Mouse (Mus musculus) WW6 (cell line): Measurements from ENCODE around the gene Tmem186.

ENCODE experiments used
- DNase-seq: peaks from one replicate; pipeline ENCODE4 v3.0.0-alpha.2; 2013; ENCODE audit warnings: low read depth, low spot score

The Tmem186 gene

GRCm38 (mm10) chr16:8637217-8638051 is at the start of gene Tmem186, which contains the start of gene Pmm2:
Tmem186 (minus strand) TSS chr16:8637712.
Pmm2 (plus strand) TSS chr16:8637674.
- peak; percentile 70 for DNase-seq

DNA sequence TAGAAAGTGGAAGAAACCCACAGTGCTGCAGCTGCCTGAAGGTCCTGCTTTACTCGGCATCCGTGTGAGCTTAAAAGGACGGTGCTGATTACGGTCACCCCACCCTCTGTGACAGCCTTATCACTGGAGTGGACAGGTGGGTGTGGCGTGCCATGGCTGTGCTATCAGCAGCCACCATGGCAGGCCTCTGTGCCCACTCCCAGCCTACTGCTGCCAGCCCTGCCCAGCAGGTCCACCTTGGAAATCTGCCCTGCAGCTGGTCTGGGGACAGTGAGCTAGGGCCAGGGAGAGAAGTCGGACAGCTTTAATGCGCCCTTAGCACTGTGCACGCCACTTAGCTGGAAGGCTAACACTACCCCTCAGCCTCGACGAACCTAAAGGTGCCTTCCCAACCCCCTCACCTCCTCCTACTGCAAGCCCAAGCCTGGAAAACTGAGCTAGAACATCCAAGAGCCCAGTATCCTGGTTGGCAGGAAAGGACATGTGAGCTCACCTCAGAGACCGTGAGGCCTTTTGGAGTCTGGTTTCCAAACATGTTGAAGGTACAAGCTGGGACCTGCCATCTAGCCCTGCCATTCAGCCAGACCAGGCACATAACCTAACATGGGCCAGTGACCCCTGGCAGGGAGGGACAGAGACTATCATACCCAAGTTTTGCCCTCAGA is 49.5 kb upstream of the Tmem186 start:
- no peak for DNase-seq

GRCm38 (mm10) chr16:8686121-8686870 is 48.8 kb upstream of the Tmem186 start:
- DNase-seq, result peak; percentile 67

- no peak for DNase-seq
Measured at GRCm38 (mm10) chr16:8685087-8685486, 47.6 kb upstream of the Tmem186 start.

GRCm38 (mm10) chr16:8680470-8680869 is 43.0 kb upstream of the Tmem186 start, which contains the start of gene Gm5767:
Gm5767 (plus strand) TSS chr16:8680770.
- DNase-seq, result no peak

DNA sequence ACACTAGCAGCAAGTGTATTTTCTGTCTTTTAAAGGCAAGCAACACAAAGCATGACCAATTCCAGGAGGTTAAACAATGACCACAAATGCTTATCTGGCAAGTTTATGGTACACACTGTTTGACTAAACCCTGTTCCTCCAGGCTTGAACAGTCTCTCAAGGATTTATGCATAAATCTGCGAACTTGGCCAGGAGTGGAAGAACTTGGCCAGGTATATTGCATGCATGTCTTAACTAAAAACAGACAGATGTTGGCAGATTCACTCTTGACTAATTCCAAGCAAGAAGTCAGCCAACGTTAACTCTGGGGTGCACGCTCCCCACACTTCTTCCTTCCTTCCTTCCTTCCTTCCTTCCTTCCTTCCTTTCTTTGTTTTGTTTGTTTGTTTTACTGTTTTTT is 42.3 kb upstream of the Tmem186 start:
- no peak for DNase-seq

DNA sequence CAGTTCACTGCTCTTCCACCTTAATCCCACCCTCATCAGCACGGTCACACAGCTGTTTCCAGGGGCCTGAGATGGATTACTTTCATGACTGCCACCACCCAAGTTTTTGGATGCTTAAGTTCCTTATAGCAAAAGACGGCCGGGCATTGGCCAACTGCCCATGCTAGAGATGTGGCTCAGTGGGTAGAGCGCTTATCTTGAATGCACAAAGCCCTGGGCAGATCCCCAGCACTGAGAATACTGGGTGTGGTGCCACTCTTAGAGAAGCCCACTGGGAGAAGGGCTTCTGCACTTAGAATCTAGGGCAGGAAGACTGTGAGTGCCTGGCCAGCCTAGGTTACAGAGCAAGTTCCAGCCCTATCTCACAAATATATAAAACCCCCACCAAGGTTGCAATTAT is 41.2 kb upstream of the Tmem186 start:
- DNase-seq, result no peak

- no peak for DNase-seq
Measured at GRCm38 (mm10) chr16:8678035-8678434, 40.5 kb upstream of the Tmem186 start.

DNA sequence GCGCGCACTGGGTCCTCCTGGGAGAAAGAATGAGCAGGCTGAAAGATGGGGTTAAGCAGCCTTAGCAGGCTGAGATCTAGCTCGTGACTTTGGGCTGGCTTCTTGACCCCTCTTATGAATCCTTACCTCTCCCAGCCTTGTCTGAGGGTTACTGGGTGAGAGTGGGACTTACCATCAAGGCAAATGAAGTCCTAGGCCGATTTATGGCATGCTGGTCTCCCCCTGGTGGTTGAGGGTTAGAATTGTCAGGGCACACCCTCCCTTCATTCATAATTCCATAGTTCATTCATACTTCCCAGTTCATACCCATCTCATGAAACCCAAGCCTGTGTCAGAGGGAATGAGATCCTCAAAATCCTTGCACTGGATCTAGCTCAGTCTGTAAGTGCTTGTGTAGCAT is 39.3 kb upstream of the Tmem186 start:
- DNase-seq, result no peak

DNA sequence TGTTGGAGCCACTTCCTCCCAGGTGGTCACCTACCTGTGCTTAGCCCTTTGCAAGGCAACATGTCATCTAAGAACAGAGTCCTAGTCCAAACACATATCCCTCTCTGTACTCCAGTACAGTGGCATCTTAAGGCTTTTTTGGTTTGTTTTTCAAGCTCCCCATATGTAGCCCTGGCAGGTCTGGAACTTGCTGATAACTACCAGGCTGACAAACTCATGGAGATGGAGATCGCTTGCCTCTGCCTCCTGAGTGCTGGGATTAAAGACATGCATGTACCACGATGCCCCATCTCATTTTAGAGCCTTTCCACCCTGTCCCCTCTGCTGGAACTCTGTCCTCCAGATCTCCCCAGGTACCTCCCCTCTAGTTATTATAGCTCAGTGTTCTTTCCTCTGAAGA is 38.7 kb upstream of the Tmem186 start:
- no peak for DNase-seq

DNA sequence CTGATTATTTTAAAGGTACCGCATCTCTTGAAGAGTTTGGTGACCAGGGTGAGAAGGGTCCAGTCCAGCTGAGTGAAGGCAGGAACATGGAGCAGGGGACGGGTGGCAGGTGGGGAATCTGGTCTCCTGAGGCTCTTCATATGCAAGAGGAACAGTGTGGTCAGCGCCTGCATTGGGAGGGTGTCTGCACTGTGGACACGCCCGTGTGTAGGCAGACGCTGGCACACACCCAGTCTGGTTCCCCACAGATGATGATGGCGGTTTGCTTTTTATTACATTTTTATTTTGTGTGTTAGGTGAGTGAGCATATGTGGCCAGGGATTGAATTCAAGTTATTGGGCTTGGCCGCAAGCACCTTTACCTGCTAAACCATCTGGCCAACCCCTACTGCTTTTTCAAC is 38.0 kb upstream of the Tmem186 start:
- no peak for DNase-seq

DNA sequence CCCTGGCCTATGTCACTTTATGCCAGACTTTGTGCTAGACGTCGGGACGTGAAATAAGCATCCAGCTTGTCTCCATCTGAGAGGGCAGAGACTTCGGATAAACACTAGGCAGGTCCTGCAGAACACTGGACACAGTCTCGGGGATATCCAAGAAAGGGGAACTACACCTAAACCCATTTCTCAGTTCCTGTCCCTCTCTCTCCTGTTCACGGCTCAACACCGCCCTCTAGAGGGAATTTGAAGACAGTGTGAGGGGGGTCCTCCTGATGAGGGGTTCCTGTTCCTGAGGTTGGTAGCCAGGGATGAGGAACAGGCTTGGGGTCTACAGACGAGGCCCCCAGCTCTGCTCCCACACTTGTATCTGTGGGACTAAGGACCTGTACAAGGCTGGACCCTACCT is 36.7 kb upstream of the Tmem186 start:
- peak; percentile 63 for DNase-seq

- no peak for DNase-seq
Measured at GRCm38 (mm10) chr16:8673343-8673742, 35.8 kb upstream of the Tmem186 start.

- DNase-seq, result no peak
Measured at GRCm38 (mm10) chr16:8672811-8673210, 35.3 kb upstream of the Tmem186 start.

GRCm38 (mm10) chr16:8672350-8672687 is 34.8 kb upstream of the Tmem186 start:
- no peak for DNase-seq

DNA sequence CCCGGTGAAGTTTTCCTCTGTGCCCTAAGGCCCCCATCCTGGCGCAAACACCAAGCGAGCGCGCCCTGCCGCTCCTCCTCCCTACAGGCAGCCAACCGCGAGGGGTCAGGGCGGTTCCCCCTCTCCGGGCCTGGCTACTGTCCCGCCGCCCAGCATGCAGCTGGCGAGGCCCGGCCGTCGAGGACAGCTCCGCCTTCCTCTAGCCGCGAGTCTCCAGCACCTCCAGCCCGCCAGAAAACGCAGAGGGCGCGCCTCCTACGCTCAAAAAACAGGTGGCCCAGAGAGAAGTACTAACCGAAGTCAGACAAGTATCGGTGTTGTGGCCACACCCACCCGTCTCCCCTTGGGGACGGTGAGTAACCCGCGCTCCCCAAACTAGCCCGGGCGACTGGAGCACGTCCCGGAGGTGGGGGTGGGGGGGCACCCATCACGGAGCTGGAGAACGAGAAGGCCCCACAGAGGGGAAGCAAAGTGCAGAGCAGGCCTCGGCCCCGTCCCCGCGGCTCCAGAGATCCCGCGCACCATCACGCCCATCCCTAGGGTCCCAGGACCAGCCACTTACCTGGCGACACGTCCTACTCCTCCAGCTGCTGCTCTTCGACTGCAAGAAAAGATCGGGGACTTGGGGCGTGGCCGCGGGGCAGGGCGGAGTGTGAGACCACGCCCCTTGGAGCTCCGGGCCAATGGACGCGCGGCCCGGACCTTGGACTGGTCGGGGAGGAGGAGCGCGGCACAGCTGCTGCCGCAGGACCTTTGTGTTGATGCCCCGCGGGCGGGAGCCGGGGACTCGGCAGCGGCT is 34.2 kb upstream of the Tmem186 start, which contains the start of gene Carhsp1:
Gene Carhsp1, minus strand, starts transcription at position 605 of the 799 bp plus-strand sequence.
- DNase-seq, result peak; percentile 91

DNA sequence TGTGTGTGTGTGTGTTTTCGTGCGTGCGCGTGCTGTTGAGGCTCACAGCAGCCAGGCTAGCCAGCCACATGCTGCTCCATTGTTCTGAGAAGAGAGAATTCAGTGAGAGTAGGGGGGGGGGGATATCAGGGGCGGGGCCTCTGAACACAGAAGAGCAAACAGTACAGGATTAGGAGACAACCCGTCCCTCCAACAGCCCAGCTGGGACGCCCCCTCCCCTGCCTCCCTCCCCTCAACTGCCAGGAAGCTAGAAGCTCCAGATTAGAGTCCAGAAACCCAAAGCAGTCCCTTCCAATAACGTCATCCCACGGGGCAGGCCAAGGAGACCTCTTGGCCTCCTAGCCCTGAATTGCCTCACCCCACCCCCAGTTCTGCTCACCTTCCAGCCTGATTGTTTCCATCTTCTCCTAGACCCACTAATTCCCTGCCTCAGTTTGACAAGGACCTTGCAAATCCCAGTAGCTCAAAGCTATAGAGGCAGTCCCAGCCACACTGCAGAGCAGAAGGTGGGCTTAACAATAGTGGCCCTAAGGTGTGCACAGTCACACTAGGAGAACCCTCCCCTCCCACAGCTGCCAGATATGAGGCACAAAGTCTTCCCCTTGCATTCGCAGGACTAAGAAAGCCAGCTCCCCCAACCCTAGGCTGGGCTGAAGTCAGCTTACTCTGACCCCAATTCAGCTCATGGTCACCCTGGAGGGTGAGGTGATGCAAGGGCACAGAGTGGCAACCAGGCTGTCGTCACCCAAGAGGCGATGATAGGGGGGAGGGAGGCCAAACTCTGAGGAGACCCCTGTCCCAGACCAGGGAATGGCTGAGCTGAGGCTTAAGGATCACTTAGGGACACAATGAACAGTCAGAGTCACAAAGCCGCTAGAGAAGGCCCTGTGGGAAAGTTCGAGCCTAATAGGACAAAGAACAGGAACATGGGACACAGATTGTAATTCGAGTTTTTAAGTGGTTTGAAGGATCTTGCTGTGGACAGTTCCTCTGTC is 32.8 kb upstream of the Tmem186 start:
- no peak for DNase-seq

DNA sequence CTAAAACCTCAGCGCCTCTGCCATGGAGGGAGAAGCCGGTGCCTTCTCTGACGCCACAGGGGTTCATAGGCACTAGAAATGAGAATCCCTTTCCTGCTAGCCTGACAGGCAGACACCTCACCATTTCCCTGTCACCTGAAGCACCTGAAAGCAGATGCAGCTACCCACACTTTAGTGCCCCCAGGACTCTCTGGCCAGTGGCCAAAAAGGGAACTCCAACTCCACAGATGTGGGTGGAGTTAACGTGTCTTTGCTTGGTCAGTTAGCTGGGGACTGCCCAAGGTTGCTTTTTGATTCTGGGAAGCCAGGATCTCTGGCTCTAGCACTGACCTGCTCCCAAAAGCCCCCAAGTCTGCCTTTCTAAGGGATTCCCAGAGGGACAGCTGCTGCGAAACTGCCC is 31.9 kb upstream of the Tmem186 start:
- no peak for DNase-seq

DNA sequence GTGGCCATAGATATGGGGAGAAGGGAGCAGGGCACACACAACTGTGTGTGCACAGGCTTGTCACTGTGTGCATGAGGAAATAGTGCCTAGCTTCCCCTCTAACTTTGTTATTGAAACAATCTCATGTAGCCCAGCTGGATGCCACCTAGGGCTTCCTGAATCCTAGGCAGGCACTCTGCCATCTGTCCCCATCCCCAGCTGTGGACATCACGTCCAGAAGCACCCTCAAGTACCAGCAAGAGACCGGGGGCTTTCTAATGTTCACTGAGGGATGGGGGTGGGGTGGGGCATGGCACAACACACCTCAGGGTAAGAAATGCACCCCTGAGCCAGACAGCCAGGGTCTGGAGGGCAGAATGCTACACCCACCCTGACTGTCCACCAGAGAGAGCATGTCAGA is 30.9 kb upstream of the Tmem186 start:
- DNase-seq, result no peak

GRCm38 (mm10) chr16:8667814-8668213 is 30.3 kb upstream of the Tmem186 start:
- DNase-seq, result no peak
